Mouse (Mus musculus) thymus, postnatal 14 days (tissue): Measurements from ENCODE around the gene Tnks1bp1.

Experiments
- DNase-seq: peaks from one replicate; pipeline ENCODE4 v3.0.0; 2021

The Tnks1bp1 gene

DNA sequence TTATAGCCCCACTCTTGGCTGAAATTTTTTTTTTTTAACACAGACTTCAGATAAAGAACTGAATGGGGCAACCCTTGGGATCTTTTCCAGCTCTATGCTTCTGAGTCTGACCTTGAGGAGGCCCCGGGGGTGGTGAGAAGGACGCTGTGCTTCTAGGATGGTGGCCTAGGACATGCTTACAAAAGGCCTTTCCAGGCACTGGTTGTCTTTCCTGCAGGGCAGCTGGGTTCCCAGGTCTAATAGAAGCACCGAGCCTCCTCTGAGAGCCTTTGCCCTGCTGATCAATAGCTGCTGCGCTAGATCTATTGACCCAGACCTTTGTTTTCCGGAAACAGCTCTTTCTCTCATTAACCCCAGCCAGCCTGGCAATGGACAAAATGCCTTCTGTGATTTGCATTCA lies 48.1 kb downstream of the Tnks1bp1 start:
- no peak for DNase-seq

GRCm38 (mm10) chr2:85098014-85098413 lies 50.2 kb downstream of the Tnks1bp1 start:
- no peak for DNase-seq

GRCm38 (mm10) chr2:85098824-85099511 lies 51.1 kb downstream of the Tnks1bp1 start:
- no peak for DNase-seq

DNA sequence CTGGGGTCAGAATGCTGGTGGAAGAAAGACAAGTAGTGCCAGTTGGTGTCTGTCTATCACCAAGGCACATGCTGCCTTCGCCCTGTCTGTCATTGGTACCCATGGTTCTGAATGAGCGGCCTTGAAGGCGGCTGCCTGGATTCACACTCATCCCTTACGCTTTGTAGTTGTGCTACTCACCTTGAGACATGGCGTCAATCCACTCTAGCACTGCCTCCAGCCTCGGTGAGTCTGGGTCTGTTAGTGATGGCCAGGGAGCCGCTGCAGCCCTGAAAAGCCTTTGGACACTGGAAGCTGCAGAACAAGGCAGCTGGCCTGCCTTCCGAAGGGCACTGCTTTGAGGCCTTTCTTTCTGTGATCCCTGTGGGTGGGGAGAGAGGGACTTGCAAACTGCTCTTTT lies 55.4 kb downstream of the Tnks1bp1 start:
- no peak for DNase-seq

GRCm38 (mm10) chr2:85105426-85106013 lies 57.7 kb downstream of the Tnks1bp1 start:
- DNase-seq = no peak

DNA sequence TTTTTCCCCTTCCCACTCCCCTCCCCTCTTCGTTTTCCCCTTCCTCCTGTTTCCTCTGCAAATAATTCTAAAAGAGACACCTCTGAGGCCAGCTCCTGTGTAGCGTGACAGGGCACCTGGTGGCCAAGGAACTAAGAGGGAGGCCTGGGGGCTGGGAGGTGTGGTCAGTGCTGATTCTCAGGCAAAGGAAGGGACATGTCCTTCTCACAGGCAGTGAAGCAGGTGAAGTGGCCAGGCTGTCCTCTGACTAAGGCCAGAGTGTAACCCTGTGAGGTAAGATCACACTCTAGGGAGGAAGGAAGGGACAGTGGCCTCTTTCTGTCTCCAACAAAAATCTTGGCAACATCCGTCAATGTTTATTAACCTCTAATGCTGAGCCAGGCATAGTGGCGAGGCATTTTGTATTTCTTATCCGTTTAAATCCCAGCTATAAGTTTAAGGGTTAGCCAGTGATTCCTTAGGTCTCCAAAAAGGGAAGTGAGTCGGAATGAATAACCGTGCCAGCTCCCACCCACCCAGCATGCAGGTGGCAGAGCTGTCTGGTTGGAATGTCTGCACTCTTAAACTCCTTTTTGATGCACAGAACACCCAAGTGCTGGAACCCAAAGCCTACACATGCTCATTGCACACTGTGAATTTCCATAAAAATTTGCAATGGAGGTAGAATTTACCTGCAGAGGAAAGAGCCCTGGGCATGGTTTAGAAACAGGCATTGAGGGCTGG lies 58.4 kb downstream of the Tnks1bp1 start:
- DNase-seq = no peak

GRCm38 (mm10) chr2:85106941-85107340 lies 59.1 kb downstream of the Tnks1bp1 start:
- no peak for DNase-seq

- DNase-seq = no peak
Measured at GRCm38 (mm10) chr2:85110288-85110875, 62.6 kb downstream of the Tnks1bp1 start.
